Comparison of ENCODE assay signal across 8 mouse cellular contexts in genomic region chr15:6386961-6387728, GRCm38 (mm10). TPM values are rescaled to one million over a fixed set of nuclear protein-coding genes. Genes with fewer than 3 reads are reported as not detected.
DNase-seq lines count a peak whose midpoint lies in the region; ATAC-seq and TF ChIP-seq lines count a peak whose summit lies in the region.

No protein-coding gene starts in this region.

- DNase-seq in urinary bladder, postnatal 25 days (ENCODE audit: low spot score), result peak; percentile 24
- no peak for DNase-seq in urinary bladder, postnatal 4 days (ENCODE audit: low spot score in 2 of 2)
- DNase-seq in midbrain, postnatal 0 days (ENCODE audit: low spot score), result no peak
- no peak for DNase-seq in cerebellum, adult 9-11 months
- DNase-seq in left cerebral cortex, postnatal 36 days (ENCODE audit: low spot score in 2 of 2), result no peak
- DNase-seq in layer of hippocampus, adult 18-20 months (ENCODE audit: low spot score in 2 of 2), result no peak

- H3K9me3 ChIP-seq in forebrain, embryonic 15.5 days, result no peaks in the 10 kb centered on the region
- no peaks in the 10 kb centered on the region for H3K9me3 ChIP-seq in kidney, embryonic 16.5 days (ENCODE audit: low read length)
- H3K9me3 ChIP-seq in midbrain, postnatal 0 days (ENCODE audit: low read length), result no peaks in the 10 kb centered on the region

- H3K4me2 ChIP-seq in forebrain, embryonic 15.5 days (replicated peaks), result peak overlapping the region; percentile 77
- peak overlapping the region; percentile 82 for H3K4me2 ChIP-seq in kidney, embryonic 16.5 days (replicated peaks; ENCODE audit: low read depth, low read length)
- H3K4me2 ChIP-seq in midbrain, postnatal 0 days (ENCODE audit: low read depth, low read length, poor library complexity, severe bottlenecking), result peak overlapping the region; percentile 83

- peak overlapping the region; percentile 54 for H3K9ac ChIP-seq in forebrain, embryonic 15.5 days (replicated peaks)
- peak overlapping the region; percentile 66 for H3K9ac ChIP-seq in kidney, embryonic 16.5 days (replicated peaks; ENCODE audit: low read length)
- 0 out of 2 replicates have a peak overlapping the region, but pooled peaks have one; percentile 48 for H3K9ac ChIP-seq in midbrain, postnatal 0 days (replicated peaks; ENCODE audit: low read length, poor library complexity, severe bottlenecking)

- H3K36me3 ChIP-seq in forebrain, embryonic 15.5 days, result no peaks in the 10 kb centered on the region
- no peaks in the 10 kb centered on the region for H3K36me3 ChIP-seq in kidney, embryonic 16.5 days (ENCODE audit: insufficient read depth, low read length)
- no peaks in the 10 kb centered on the region for H3K36me3 ChIP-seq in midbrain, postnatal 0 days (ENCODE audit: insufficient read depth, low read length)

- H3K4me3 ChIP-seq in forebrain, embryonic 15.5 days, result peak overlapping the region; percentile 52
- peak overlapping the region; percentile 56 for H3K4me3 ChIP-seq in kidney, embryonic 16.5 days (ENCODE audit: low read length)
- peak overlapping the region; percentile 55 for H3K4me3 ChIP-seq in midbrain, postnatal 0 days (ENCODE audit: low read depth, low read length)

- H3K27ac ChIP-seq in forebrain, embryonic 15.5 days (replicated peaks), result no peak overlapping the region
- peak overlapping the region; percentile 75 for H3K27ac ChIP-seq in kidney, embryonic 16.5 days (ENCODE audit: low read length)
- no peak overlapping the region for H3K27ac ChIP-seq in midbrain, postnatal 0 days (ENCODE audit: low read depth, low read length)

- WGBS in forebrain, embryonic 15.5 days, result 8% methylated on average over 19 of the region's 19 CpGs
- 5% methylated on average over 19 of the region's 19 CpGs for WGBS in kidney, embryonic 16.5 days
- WGBS in midbrain, postnatal 0 days, result 6% methylated on average over 19 of the region's 19 CpGs

- no peaks in the 10 kb centered on the region for H3K27me3 ChIP-seq in forebrain, embryonic 15.5 days
- H3K27me3 ChIP-seq in kidney, embryonic 16.5 days (ENCODE audit: insufficient read depth, low read length), result no peaks in the 10 kb centered on the region
- H3K27me3 ChIP-seq in midbrain, postnatal 0 days (ENCODE audit: insufficient read depth, low read length), result no peaks in the 10 kb centered on the region

- intact Hi-C loops in left cerebral cortex, postnatal 36 days (cut with DNase I), result loop anchor here (5.0 kb wide), 1 partner anchor 150 kb away; no protein-coding TSS in a partner anchor

- H3K4me1 ChIP-seq in forebrain, embryonic 15.5 days, result peaks cover 17% of the 10 kb centered on the region
- peaks cover 27% of the 10 kb centered on the region for H3K4me1 ChIP-seq in kidney, embryonic 16.5 days (ENCODE audit: insufficient read depth, low read length)
- H3K4me1 ChIP-seq in midbrain, postnatal 0 days (ENCODE audit: insufficient read depth, low read length), result 0 out of 2 replicates have a peak, but pooled peaks cover 2% of the 10 kb centered on the region

- 0 out of 2 replicates have a peak, but pooled peaks have one; percentile 39 for ATAC-seq in forebrain, embryonic 15.5 days (replicated peaks)
- no peak for ATAC-seq in kidney, embryonic 16.5 days (ENCODE audit: low FRiP score, low TSS enrichment)
- no peak for ATAC-seq in midbrain, postnatal 0 days (ENCODE audit: low FRiP score)

- no peak for TF ChIP-seq CTCF in midbrain, postnatal 0 days (IDR thresholded peaks at IDR 0.05)

RNA-seq across cellular contexts. Expression of gene C9, which starts 58.0 kb away (rescaled TPM):
- polyA plus RNA-seq in forebrain, embryonic 15.5 days (2015; fragmentation: Nextera tagmentation; extraction: Ambion mirVana), result not detected in 2 replicates
- not detected in 2 replicates for polyA plus RNA-seq in kidney, embryonic 16.5 days (2015; fragmentation: Nextera tagmentation; extraction: Ambion mirVana)
- not detected in 2 replicates for total RNA-seq in midbrain, postnatal 0 days (2014; rRNA removed)
- polyA plus RNA-seq in midbrain, postnatal 0 days (2015; fragmentation: Nextera tagmentation; extraction: Ambion mirVana), result not detected in 2 replicates
- total RNA-seq in left cerebral cortex, postnatal 36 days (2021), result not detected
- not detected for total RNA-seq in layer of hippocampus, adult 18-20 months (2021)
